Mouse (Mus musculus): Measurements from ENCODE around the gene Ckap5.

Gene Ckap5

DNA sequence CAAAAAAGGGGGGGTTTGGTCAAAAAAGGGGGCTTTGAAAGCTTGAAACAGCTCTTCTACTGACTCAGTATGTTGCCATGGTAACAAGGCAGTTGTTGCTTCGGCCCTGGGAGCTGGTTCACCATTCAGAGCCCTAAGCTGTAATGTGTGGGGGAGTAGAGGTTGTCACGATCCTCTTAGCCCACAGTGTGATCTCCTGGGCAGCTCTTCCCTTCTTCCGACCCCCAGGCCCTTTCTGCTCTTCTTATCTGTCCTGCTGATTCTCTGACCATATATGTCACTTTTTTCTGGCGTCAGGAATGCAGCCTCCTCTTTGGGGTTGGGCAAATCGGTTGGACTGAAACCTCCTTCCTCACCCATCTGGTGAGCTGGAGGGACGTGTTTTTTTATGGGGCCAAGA, 126.3 kb downstream of the Ckap5 start:
- DNase-seq (ENCODE audit: low spot score) = peak; percentile 50

DNA sequence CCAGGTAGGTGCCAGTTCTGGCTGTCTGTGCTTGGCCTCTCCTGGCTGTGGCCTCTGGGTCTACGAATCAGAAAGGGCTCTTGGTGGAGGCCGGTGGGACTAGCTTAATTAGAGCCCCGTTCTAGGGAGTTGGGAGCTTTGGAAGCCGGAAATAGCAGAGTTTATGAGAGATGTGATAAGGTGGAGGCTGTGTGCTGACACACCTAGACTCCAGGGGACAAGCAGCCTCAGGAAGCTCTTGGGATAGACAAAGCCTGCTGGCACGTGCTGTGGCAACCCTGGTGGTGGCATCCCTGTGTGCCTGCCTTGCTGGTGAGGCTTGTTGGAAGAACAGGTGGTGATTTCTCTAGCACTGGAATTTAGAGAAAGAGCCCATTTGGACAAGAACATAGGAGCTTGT, 128.8 kb downstream of the Ckap5 start:
- no peak for DNase-seq (ENCODE audit: low spot score)

DNA sequence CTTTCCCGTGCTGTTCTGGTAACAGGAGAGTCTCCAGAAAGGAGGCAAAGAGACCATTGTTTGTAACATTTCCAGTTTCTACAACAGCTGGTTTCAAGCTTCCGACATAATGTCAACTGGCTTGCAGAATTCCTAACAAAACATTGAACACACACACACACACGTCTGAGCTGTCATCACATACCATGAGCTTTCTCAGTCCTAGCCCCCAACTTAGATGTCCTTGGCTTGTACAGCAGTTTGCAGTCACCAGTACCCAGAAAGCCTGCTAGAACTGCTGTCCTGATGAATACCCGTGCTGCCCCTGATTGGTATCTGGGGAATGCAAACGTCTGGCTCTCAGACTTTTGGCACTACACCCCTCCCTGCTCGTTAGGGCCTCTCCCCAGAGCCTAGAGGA, 129.3 kb downstream of the Ckap5 start:
- no peak for DNase-seq (ENCODE audit: low spot score)

DNA sequence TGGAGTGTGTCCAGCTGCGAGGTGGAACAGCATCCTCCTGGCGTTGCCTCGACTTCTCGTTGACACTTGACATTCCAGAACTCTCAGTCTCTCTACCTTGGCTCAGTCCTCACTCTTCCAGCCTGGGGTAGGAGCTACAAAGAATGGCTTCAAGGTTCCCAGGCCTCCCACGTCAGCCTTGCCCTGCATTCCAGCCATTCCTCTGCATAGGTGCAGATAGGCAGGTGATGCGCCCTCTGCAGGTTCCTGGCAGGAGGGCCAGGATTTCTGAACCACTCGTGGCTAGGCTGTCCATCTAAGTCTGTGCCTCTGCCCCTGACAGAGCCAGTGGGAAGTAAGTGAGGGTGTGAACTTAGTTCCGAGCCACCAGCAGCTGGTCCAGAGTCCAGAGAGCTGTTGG, 130.2 kb downstream of the Ckap5 start:
- DNase-seq (ENCODE audit: low spot score) = no peak

DNA sequence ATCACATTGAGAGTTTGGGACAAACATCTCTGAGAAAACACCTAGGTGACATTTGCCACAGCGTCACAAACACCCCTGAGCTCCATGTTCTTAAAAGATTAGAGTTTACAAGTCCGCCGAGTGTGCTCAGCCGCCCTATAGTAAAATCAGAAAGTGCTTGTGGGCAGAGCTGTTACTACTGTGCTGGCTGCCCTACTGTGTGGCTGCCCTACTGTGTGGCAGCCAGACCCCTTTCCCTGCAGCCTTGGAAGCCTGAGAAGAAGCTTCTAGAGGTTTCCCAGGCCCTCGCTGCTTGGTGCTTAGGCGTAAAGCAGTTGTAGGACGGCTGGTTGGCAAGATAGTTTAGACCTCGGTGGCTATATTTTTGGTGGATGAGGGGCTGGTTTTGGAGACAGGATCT, 133.1 kb downstream of the Ckap5 start:
- DNase-seq (ENCODE audit: low spot score) = no peak

DNA sequence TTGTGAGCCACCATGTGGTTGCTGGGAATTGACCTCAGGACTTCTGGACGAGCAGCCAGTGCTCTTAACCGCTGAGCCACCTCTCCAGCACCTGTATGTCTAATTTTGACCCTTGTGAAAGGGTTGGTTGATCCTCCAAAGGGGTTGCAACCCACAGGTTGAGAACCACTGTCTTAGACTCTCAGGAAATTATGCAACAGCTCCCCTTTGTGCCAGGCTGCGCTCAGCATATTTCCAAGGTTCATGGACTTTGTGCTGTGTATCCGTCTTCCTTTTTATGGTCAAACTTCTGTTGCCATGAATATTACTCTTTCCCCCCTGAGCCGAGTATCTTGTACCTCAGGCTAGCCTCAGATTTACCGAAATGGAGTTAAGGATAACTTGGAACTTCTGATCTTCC, 134.4 kb downstream of the Ckap5 start:
- DNase-seq (ENCODE audit: low spot score) = no peak

DNA sequence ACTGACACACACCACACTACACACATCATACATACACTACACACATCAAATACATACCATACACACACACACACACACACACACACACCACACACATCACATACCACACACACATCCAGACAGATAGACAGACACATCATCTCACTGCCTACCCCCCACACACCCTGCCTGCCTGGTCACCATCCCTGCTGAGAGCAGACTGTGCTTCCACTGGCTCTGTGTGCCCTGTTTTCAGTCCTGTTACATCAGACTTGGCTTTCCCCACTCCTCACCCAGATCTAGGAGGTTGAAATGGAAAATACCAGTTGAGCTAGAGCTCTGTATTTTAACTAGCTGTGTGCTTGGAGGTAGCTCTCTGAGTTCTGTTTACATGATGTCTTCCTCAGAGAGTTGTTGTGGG, 138.2 kb downstream of the Ckap5 start:
- DNase-seq (ENCODE audit: low spot score) = no peak

DNA sequence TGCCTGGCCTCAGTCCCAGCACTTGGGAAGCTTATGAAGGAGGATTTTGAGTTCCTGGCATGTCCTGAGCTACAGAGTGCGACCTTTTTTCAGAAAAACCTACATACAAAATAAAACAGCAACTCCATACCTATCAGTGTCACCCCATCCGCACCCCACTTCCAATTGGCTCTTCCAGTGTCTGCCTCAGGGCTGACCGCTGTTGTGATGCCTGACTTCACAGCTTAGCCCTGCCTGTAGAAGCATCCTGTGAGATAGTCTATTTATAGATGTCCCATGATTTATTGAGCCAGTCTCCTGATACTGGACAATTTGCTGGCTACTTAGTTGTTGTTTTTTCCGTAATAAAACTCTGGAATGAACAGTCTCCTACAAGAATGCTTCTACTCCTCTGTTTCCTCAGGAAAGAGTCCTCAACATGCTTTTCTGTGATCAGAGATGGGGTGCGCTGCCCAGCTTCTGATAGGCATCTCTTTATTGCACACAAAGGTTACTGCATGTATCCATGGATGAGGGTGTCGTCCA, 139.9 kb downstream of the Ckap5 start:
- DNase-seq (ENCODE audit: low spot score) = no peak

DNA sequence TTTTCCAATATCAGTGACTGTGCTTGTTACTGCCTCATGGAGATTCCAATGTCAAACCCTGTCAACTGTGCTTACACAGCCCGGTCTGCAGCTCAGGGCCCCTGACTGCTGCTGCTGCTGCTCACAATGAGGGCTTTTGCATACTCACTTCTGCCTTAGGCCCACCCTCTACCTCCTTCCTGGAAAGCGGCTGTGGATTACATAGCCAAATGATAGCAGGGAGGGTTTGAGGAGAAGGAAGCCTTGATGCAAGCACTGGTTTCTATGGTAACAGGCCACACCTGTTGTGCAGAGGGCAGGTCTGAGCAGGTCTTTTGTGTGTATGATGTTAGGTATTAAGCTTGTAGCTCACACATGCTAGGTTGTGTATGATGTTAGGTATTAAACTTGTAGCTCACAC, 141.2 kb downstream of the Ckap5 start:
- no peak for DNase-seq (ENCODE audit: low spot score)

DNA sequence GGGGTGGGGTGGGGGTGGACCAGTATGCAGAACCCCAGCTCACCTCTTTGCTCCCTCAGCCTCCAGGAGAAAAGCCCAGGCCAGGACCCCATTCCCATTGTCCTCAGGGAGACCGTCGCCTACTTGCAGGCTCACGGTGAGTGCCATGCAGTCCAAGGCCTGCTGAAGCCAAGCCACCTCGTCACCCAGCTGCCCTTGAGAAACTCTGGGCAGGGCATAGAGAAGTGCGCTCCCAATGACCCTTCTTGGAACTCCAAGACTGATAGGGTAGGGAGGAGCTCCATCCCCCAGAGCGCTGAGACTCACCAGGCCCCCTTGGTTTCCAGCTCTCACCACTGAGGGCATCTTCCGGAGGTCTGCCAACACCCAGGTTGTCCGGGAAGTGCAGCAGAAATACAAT, 142.8 kb downstream of the Ckap5 start:
- no peak for DNase-seq (ENCODE audit: low spot score)

DNA sequence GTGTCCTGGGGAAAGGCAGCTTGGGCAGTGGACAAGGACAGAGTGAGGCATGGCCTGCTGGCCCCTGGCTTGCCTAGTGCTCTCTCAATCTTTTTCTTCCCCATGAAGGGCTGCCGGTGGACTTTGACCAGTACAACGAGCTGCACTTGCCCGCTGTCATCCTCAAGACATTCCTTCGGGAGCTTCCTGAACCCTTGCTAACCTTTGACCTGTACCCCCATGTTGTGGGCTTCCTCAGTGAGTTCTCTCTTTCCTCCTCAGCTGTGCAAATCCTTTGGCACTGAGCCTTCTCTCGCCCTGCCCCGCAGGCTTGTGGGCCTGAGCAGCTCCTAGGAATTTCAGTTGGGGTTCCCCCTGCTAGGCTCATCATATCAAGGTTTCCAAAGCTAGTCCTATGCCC, 143.5 kb downstream of the Ckap5 start:
- no peak for DNase-seq (ENCODE audit: low spot score)
